Mouse (Mus musculus): ENCODE measurements around the gene Erc2. TPM values are rescaled to one million over a fixed set of nuclear protein-coding genes. Genes with fewer than 3 reads are reported as not detected.

Erc2 gene
- polyA plus RNA-seq, 1 experiment from 2014 or later: 1.4 TPM

DNA sequence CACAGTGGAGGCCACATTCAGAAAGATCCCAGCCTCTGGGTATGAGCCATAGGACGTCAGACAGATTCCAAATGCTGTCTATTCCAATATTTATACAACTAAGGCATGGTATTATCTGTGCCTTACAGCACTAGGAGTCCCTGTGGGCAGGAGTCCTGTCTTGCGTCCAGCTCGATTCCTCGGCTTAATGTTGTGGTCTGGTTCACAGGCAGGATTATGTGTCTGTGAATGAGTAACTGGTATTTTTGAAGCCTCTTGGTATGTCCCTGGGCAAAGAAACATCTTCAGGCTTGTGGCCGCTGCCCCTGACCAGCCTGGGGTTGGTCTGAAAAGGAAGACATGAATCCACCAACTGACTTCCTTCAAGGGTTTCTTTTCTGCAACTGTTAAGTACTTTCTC, 153.1 kb downstream of the Erc2 start:
- Histone ChIP-seq H3K9me3 (replicated peaks; ENCODE audit: control insufficient read depth, low read length) (no peaks in the 10 kb centered on the region), H3K4me3 (ENCODE audit: low read depth, low read length) (no peak overlapping the region), H3K4me1 (ENCODE audit: control insufficient read depth, low read depth, low read length) (no peaks in the 10 kb centered on the region), H3K27me3 (ENCODE audit: control insufficient read depth, insufficient read depth, low read depth, low read length) (no peaks in the 10 kb centered on the region), H3K4me2 (ENCODE audit: low read depth, low read length) (no peak overlapping the region), H3K27ac (ENCODE audit: low read length) (no peak overlapping the region), H3K36me3 (ENCODE audit: control insufficient read depth, insufficient read depth) (no peaks in the 10 kb centered on the region), H3K9ac (ENCODE audit: low read depth, low read length) (no peak overlapping the region)
- WGBS (ENCODE audit: insufficient replicate concordance): 44% methylated on average over 5 of the region's 5 CpGs
- no peak for ATAC-seq (ENCODE audit: low read depth)

GRCm38 (mm10) chr14:27778503-27778902, 156.3 kb downstream of the Erc2 start:
- Histone ChIP-seq H3K4me3 (ENCODE audit: low read depth, low read length) (no peak overlapping the region), H3K4me1 (ENCODE audit: control insufficient read depth, low read depth, low read length) (no peaks in the 10 kb centered on the region), H3K27ac (ENCODE audit: low read length) (no peak overlapping the region), H3K9me3 (replicated peaks; ENCODE audit: control insufficient read depth, low read length) (no peaks in the 10 kb centered on the region), H3K27me3 (ENCODE audit: control insufficient read depth, insufficient read depth, low read depth, low read length) (no peaks in the 10 kb centered on the region), H3K9ac (ENCODE audit: low read depth, low read length) (no peak overlapping the region), H3K4me2 (ENCODE audit: low read depth, low read length) (no peak overlapping the region), H3K36me3 (ENCODE audit: control insufficient read depth, insufficient read depth) (no peaks in the 10 kb centered on the region)
- ATAC-seq (ENCODE audit: low read depth): no peak
- WGBS (ENCODE audit: insufficient replicate concordance): 71% methylated on average over 8 of the region's 8 CpGs

- no peak overlapping the region for H3K4me3 ChIP-seq (ENCODE audit: low read depth, low read length)
- WGBS (ENCODE audit: insufficient replicate concordance): 31% methylated on average over 2 of the region's 2 CpGs
- H3K27ac ChIP-seq (ENCODE audit: low read length): no peak overlapping the region
- no peaks in the 10 kb centered on the region for H3K4me1 ChIP-seq (ENCODE audit: control insufficient read depth, low read depth, low read length)
- no peaks in the 10 kb centered on the region for H3K27me3 ChIP-seq (ENCODE audit: control insufficient read depth, insufficient read depth, low read depth, low read length)
- no peaks in the 10 kb centered on the region for H3K9me3 ChIP-seq (replicated peaks; ENCODE audit: control insufficient read depth, low read length)
- H3K4me2 ChIP-seq (ENCODE audit: low read depth, low read length): no peak overlapping the region
- no peak for ATAC-seq (ENCODE audit: low read depth)
- H3K9ac ChIP-seq (ENCODE audit: low read depth, low read length): no peak overlapping the region
- H3K36me3 ChIP-seq (ENCODE audit: control insufficient read depth, insufficient read depth): no peaks in the 10 kb centered on the region
Measured at GRCm38 (mm10) chr14:27778982-27779701, 156.9 kb downstream of the Erc2 start.

GRCm38 (mm10) chr14:27781221-27781620, 159.0 kb downstream of the Erc2 start:
- 58% methylated on average over 1 of the region's 1 CpGs for WGBS (ENCODE audit: insufficient replicate concordance)
- H3K4me3 ChIP-seq (ENCODE audit: low read depth, low read length): no peak overlapping the region

GRCm38 (mm10) chr14:27784826-27785225, 162.6 kb downstream of the Erc2 start:
- no peak overlapping the region for H3K4me3 ChIP-seq (ENCODE audit: low read depth, low read length)
- H3K4me2 ChIP-seq (ENCODE audit: low read depth, low read length): no peak overlapping the region
- WGBS (ENCODE audit: insufficient replicate concordance): 63% methylated on average over 4 of the region's 4 CpGs
- ATAC-seq (ENCODE audit: low read depth): no peak
- H3K27me3 ChIP-seq (ENCODE audit: control insufficient read depth, insufficient read depth, low read depth, low read length): no peaks in the 10 kb centered on the region
- H3K4me1 ChIP-seq (ENCODE audit: control insufficient read depth, low read depth, low read length): no peaks in the 10 kb centered on the region
- no peaks in the 10 kb centered on the region for H3K9me3 ChIP-seq (replicated peaks; ENCODE audit: control insufficient read depth, low read length)
- no peak overlapping the region for H3K9ac ChIP-seq (ENCODE audit: low read depth, low read length)
- no peaks in the 10 kb centered on the region for H3K36me3 ChIP-seq (ENCODE audit: control insufficient read depth, insufficient read depth)
- H3K27ac ChIP-seq (ENCODE audit: low read length): no peak overlapping the region

More at GRCm38 (mm10) chr14:27781221-27781620, 159.0 kb downstream of the Erc2 start:
- H3K27ac ChIP-seq (ENCODE audit: low read length): no peak overlapping the region
- no peaks in the 10 kb centered on the region for H3K36me3 ChIP-seq (ENCODE audit: control insufficient read depth, insufficient read depth)
- no peaks in the 10 kb centered on the region for H3K9me3 ChIP-seq (replicated peaks; ENCODE audit: control insufficient read depth, low read length)
- no peak overlapping the region for H3K4me2 ChIP-seq (ENCODE audit: low read depth, low read length)
- H3K9ac ChIP-seq (ENCODE audit: low read depth, low read length): no peak overlapping the region
- no peaks in the 10 kb centered on the region for H3K27me3 ChIP-seq (ENCODE audit: control insufficient read depth, insufficient read depth, low read depth, low read length)
- ATAC-seq (ENCODE audit: low read depth): 0 out of 2 replicates have a peak, but pooled peaks have one; percentile 21
- no peaks in the 10 kb centered on the region for H3K4me1 ChIP-seq (ENCODE audit: control insufficient read depth, low read depth, low read length)

DNA sequence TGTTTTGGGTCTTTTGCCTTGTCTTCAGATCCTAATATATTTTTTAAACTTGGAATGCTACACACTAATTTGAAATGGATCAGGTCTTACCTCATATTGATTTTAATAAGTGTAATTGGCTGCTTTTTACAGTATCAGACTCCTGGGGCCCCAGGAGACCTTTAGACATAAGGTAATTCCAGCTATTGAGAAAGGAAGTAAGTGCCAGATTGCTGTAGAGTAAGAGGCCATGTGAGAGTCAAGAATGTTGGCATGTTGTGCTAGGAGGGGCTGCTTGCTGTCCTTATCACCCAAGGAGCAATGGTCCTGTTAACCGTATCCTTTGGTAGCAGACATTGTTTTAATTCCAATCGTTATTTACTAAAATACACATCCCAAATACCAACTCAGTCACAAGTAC, 163.3 kb downstream of the Erc2 start:
- Histone ChIP-seq H3K27me3 (ENCODE audit: control insufficient read depth, insufficient read depth, low read depth, low read length) (no peaks in the 10 kb centered on the region), H3K36me3 (ENCODE audit: control insufficient read depth, insufficient read depth) (no peaks in the 10 kb centered on the region), H3K27ac (ENCODE audit: low read length) (no peak overlapping the region), H3K9me3 (replicated peaks; ENCODE audit: control insufficient read depth, low read length) (no peaks in the 10 kb centered on the region), H3K9ac (ENCODE audit: low read depth, low read length) (no peak overlapping the region), H3K4me1 (ENCODE audit: control insufficient read depth, low read depth, low read length) (no peaks in the 10 kb centered on the region), H3K4me3 (ENCODE audit: low read depth, low read length) (no peak overlapping the region), H3K4me2 (ENCODE audit: low read depth, low read length) (no peak overlapping the region)
- ATAC-seq (ENCODE audit: low read depth): no peak
- 58% methylated on average over 2 of the region's 2 CpGs for WGBS (ENCODE audit: insufficient replicate concordance)

- no peaks in the 10 kb centered on the region for H3K4me1 ChIP-seq (ENCODE audit: control insufficient read depth, low read depth, low read length)
- no peak overlapping the region for H3K4me3 ChIP-seq (ENCODE audit: low read depth, low read length)
- ATAC-seq (ENCODE audit: low read depth): no peak
- H3K9ac ChIP-seq (ENCODE audit: low read depth, low read length): no peak overlapping the region
- no peaks in the 10 kb centered on the region for H3K36me3 ChIP-seq (ENCODE audit: control insufficient read depth, insufficient read depth)
- no peaks in the 10 kb centered on the region for H3K27me3 ChIP-seq (ENCODE audit: control insufficient read depth, insufficient read depth, low read depth, low read length)
- no peaks in the 10 kb centered on the region for H3K9me3 ChIP-seq (replicated peaks; ENCODE audit: control insufficient read depth, low read length)
- H3K4me2 ChIP-seq (ENCODE audit: low read depth, low read length): no peak overlapping the region
- no peak overlapping the region for H3K27ac ChIP-seq (ENCODE audit: low read length)
- 23% methylated on average over 6 of the region's 6 CpGs for WGBS (ENCODE audit: insufficient replicate concordance)
Measured at GRCm38 (mm10) chr14:27789066-27789898, 167.1 kb downstream of the Erc2 start.

- H3K9me3 ChIP-seq (replicated peaks; ENCODE audit: control insufficient read depth, low read length): no peaks in the 10 kb centered on the region
- H3K27ac ChIP-seq (ENCODE audit: low read length): no peak overlapping the region
- no peak overlapping the region for H3K4me3 ChIP-seq (ENCODE audit: low read depth, low read length)
- H3K27me3 ChIP-seq (ENCODE audit: control insufficient read depth, insufficient read depth, low read depth, low read length): no peaks in the 10 kb centered on the region
- no peaks in the 10 kb centered on the region for H3K4me1 ChIP-seq (ENCODE audit: control insufficient read depth, low read depth, low read length)
- no peak for ATAC-seq (ENCODE audit: low read depth)
- no peaks in the 10 kb centered on the region for H3K36me3 ChIP-seq (ENCODE audit: control insufficient read depth, insufficient read depth)
- H3K9ac ChIP-seq (ENCODE audit: low read depth, low read length): no peak overlapping the region
- WGBS (ENCODE audit: insufficient replicate concordance): 70% methylated on average over 11 of the region's 11 CpGs
- H3K4me2 ChIP-seq (ENCODE audit: low read depth, low read length): no peak overlapping the region
Measured at GRCm38 (mm10) chr14:27798184-27798934, 176.1 kb downstream of the Erc2 start.
